Mouse (Mus musculus): ENCODE results near the gene Rgs8.
A peak's percentile ranks its signal among the peaks of the same experiment; 100 is the strongest.

The Rgs8 gene

GRCm38 (mm10) chr1:153746728-153747127, 93.9 kb downstream of the Rgs8 start:
- DNase-seq: peak; percentile 59 to 81

- no peak for DNase-seq
Observed at GRCm38 (mm10) chr1:153747861-153748530, 95.2 kb downstream of the Rgs8 start.

GRCm38 (mm10) chr1:153748549-153748948, 95.7 kb downstream of the Rgs8 start:
- DNase-seq: peak; percentile 66 to 74

- peak; percentile 76 to 83 for DNase-seq
Observed at GRCm38 (mm10) chr1:153749211-153749801, 96.5 kb downstream of the Rgs8 start, which contains the start of gene Rnasel. TSS of gene Rnasel (plus strand) at chr1:153749426.
